In the genomic region with DNA sequence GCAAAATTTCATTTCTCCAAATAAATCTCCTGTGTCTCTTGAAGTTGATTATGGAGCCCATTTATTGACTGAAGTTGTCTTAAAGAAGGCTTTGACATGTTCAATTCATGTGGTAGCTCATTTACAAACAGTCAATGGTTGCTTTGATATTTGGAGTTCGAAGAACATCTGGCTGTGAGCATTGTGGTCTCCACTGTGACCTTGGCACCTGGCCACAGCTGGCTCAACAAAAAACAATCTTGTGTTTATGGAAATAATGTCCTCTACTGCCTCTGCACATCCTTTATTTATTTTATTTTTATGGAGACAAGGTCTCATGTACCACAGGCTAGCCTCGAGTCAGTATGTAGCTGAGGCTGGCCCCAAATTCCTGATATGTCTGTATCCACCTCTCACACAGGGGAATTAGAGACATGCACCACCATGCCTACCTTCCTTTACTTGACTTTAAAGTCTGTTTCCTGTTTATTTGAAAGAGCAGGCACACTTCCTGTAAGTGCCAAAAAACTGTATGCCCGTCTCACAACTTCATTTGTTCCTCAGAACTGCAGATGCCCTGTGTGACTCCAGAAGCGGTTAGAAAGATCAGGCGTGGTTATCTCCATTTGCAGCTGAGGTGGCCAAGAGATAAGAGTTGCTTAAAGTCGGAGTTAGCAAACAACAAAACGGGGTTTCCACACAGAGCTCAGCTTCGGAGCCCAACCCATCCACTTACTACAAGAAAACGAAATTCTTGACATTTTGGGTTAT, we compare ENCODE assay signal across 10 mouse cellular contexts. TPM values are rescaled to one million over a fixed set of nuclear protein-coding genes. Genes with fewer than 3 reads are reported as not detected.
DNase-seq lines count a peak whose midpoint lies in the region; ATAC-seq and TF ChIP-seq lines count a peak whose summit lies in the region.
"Had no signal": no experiment of that assay in that cellular context is flagged by ENCODE, and none has a peak within 500 bp of the region (broad histone marks: within the 10 kb centered on the region; RNA-seq: fewer than 3 reads in every experiment).

Gene Ctse, plus strand, starts transcription at position 516 of the 750 bp plus-strand sequence.

- H3K4me2 ChIP-seq in liver, embryonic 14.5 days (ENCODE audit: low read depth): peak within 1 kb of the TSS; percentile 78
- H3K4me2 ChIP-seq in hindbrain, embryonic 13.5 days: no peak within 1 kb of the TSS
- H3K4me2 ChIP-seq: midbrain, embryonic 15.5 days had no signal

- TF ChIP-seq EP300 in liver, embryonic 14.5 days (IDR thresholded peaks at IDR 0.05; ENCODE audit: low read depth): peak; percentile 96

- H3K4me3 ChIP-seq in liver, embryonic 14.5 days (ENCODE audit: insufficient read depth in 1 of 2, low read depth in 2 of 2, low read length in 2 of 2): peak within 1 kb of the TSS; percentile 55 to 62
- no peak within 1 kb of the TSS for H3K4me3 ChIP-seq in hindbrain, embryonic 13.5 days
- H3K4me3 ChIP-seq: midbrain, embryonic 15.5 days had no signal

- H3K9ac ChIP-seq in liver, embryonic 14.5 days (replicated peaks): peak within 1 kb of the TSS; percentile 64
- no peak within 1 kb of the TSS for H3K9ac ChIP-seq in hindbrain, embryonic 13.5 days
- H3K9ac ChIP-seq: midbrain, embryonic 15.5 days had no signal

- ATAC-seq in activated CD4-positive, CD25-positive, alpha-beta regulatory T cell, adult 4 months: peak; percentile 89
- ATAC-seq in liver, embryonic 14.5 days (ENCODE audit: insufficient read depth): peak; percentile 99
- ATAC-seq in hindbrain, embryonic 13.5 days (ENCODE audit: low FRiP score): no peak
- ATAC-seq: midbrain, embryonic 15.5 days had no signal

- no peak for TF ChIP-seq CTCF in liver, embryonic 14.5 days (IDR thresholded peaks at IDR 0.05; ENCODE audit: low read depth)

- WGBS in liver, embryonic 14.5 days (ENCODE audit: insufficient replicate concordance): 12% methylated on average over 9 of the region's 9 CpGs
- WGBS in hindbrain, embryonic 13.5 days: 83% methylated on average over 9 of the region's 9 CpGs

- no peaks in the 10 kb centered on the region for H3K36me3 ChIP-seq in liver, embryonic 14.5 days (replicated peaks; ENCODE audit: control insufficient read depth, insufficient read depth, low read depth)
- H3K36me3 ChIP-seq in hindbrain, embryonic 13.5 days: no peaks in the 10 kb centered on the region
- H3K36me3 ChIP-seq: midbrain, embryonic 15.5 days had no signal

- peaks cover 6 to 10% of the 10 kb centered on the region in 2 experiments for H3K4me1 ChIP-seq in liver, embryonic 14.5 days (replicated peaks; ENCODE audit: control insufficient read depth in 2 of 2, insufficient read depth in 2 of 2, low read length in 1 of 2)
- no peaks in the 10 kb centered on the region for H3K4me1 ChIP-seq in hindbrain, embryonic 13.5 days (replicated peaks)
- H3K4me1 ChIP-seq: midbrain, embryonic 15.5 days had no signal

- DNase-seq in CD4-positive, CD25-positive, alpha-beta regulatory T cell, adult 2 months (ENCODE audit: low read depth, low spot score): peak; percentile 78
- peak; percentile 83 to 90 (median 87) for DNase-seq in liver, embryonic 14.5 days (ENCODE audit: low read depth in 3 of 3, low spot score in 3 of 3)
- peak; percentile 18 to 40 for DNase-seq in spleen, adult 18-20 months
- DNase-seq in layer of hippocampus, postnatal 14 days (ENCODE audit: low spot score in 2 of 2): no peak
- DNase-seq in cerebellum, adult 8-10 months: no peak
- no peak for DNase-seq in kidney, adult 9 months
- DNase-seq: kidney, adult 18-20 months had no signal

- no peaks in the 10 kb centered on the region for H3K9me3 ChIP-seq in liver, embryonic 14.5 days (ENCODE audit: control insufficient read depth, low read length)
- H3K9me3 ChIP-seq in hindbrain, embryonic 13.5 days: no peaks in the 10 kb centered on the region
- H3K9me3 ChIP-seq: midbrain, embryonic 15.5 days had no signal

- no peaks in the 10 kb centered on the region for H3K27me3 ChIP-seq in liver, embryonic 14.5 days (ENCODE audit: control insufficient read depth, insufficient read depth, low read length)
- H3K27me3 ChIP-seq in hindbrain, embryonic 13.5 days: no peaks in the 10 kb centered on the region
- H3K27me3 ChIP-seq: midbrain, embryonic 15.5 days had no signal

- H3K27ac ChIP-seq in liver, embryonic 14.5 days: peak within 1 kb of the TSS; percentile 67
- no peak within 1 kb of the TSS for H3K27ac ChIP-seq in hindbrain, embryonic 13.5 days
- H3K27ac ChIP-seq: midbrain, embryonic 15.5 days had no signal

RNA-seq across cellular contexts. Expression of gene Ctse, which starts in this region (rescaled TPM):
- polyA plus RNA-seq in activated CD4-positive, CD25-positive, alpha-beta regulatory T cell, adult 4 months (2017; shearing (Covaris generic)): 10 to 100 TPM; 21.7 to 30.2 TPM
- 8.9 and 11.0 TPM in 2 replicates for polyA plus RNA-seq in liver, embryonic 14.5 days (2012; rRNA removed)
- 19.5 and 20.4 TPM in 2 replicates for polyA plus RNA-seq in liver, embryonic 14.5 days (2014; fragmentation: Nextera tagmentation; extraction: Ambion mirVana)
- polyA plus RNA-seq in hindbrain, embryonic 13.5 days (2015; fragmentation: Nextera tagmentation; extraction: Ambion mirVana): 0.10 TPM in 1 of 2 replicates, not detected in the other
- total RNA-seq in layer of hippocampus, postnatal 14 days (2021): not detected

Comparison
In these comparisons a context has a peak if more than half of its experiments do, and no peak if none do; other contexts are left out.
1. DNase-seq: peak in CD4-positive, CD25-positive, alpha-beta regulatory T cell, adult 2 months (single experiment), liver, embryonic 14.5 days (3 of 3) and spleen, adult 18-20 months (2 of 2); none in layer of hippocampus, postnatal 14 days (0 of 2), cerebellum, adult 8-10 months (single experiment) and kidney, adult 9 months (single experiment).